Mouse (Mus musculus) layer of hippocampus, adult 2 months (tissue): ENCODE measurements around the gene Sh3pxd2a. TPM values are rescaled to one million over a fixed set of nuclear protein-coding genes. Genes with fewer than 3 reads are reported as not detected.
A peak's percentile ranks its signal among the peaks of the same experiment; 100 is the strongest.

Experiments used
- DNase-seq, 2 experiments: peaks; one replicate each; pipeline ENCODE4 v3.0.0; 2022; ENCODE audit warnings: low spot score in 2 of 2
- H3K27ac ChIP-seq: fragments of 200-600 bp; 2 replicates; pipeline ENCODE4 v1.8.1; 2022
- H3K4me3 ChIP-seq: fragments of 200-600 bp; 2 replicates; pipeline ENCODE4 v1.8.1; 2022; ENCODE audit warnings: mild to moderate bottlenecking
- CTCF ChIP-seq: fragments of 200-600 bp; conservative IDR thresholded peaks from 2 replicates; pipeline ENCODE4 v1.8.1; 2022; ENCODE audit warnings: antibody characterized with exemption, mild to moderate bottlenecking, moderate library complexity
- total RNA-seq, 2 experiments: library from RNA; stranded (reverse); gene quantifications; 2 replicates each; pipeline ENCODE4 v1.2.3; 2021

Gene Sh3pxd2a
- total RNA-seq, 2 experiments from 2014 or later, result 33.0 to 35.4 TPM

GRCm38 (mm10) chr19:47270520-47270919, 193.7 kb downstream of the Sh3pxd2a start:
- DNase-seq, result no peak
- Histone ChIP-seq H3K4me3 (no peak overlapping the region), H3K27ac (no peak overlapping the region)
- no peak for TF ChIP-seq CTCF

- no peak for DNase-seq
- Histone ChIP-seq H3K27ac (no peak overlapping the region), H3K4me3 (no peak overlapping the region)
- TF ChIP-seq CTCF, result peak; percentile 86
Observed at GRCm38 (mm10) chr19:47269729-47270128, 194.5 kb downstream of the Sh3pxd2a start.

DNA sequence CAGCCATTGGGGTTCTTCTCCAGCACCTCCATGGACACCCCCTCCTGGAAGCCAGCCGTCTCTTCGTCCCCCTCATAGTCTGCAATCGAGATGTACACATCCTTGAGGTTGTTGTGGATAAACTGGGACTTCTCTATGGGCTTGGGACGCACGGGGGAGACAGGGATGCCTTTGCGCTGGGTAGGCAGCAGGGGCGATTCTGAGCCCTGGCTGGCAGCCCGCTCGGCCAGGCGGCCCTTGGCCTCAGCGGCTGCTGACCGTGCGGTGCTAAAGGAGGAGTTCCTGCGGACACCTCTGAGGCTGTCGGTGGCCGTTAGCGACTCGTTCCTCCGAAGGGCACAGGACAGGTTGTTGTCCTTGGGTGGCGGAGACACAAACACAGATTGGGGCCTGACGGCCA, 197.1 kb downstream of the Sh3pxd2a start:
- no peak overlapping the region for H3K4me3 ChIP-seq
- no peak for DNase-seq
- no peak overlapping the region for H3K27ac ChIP-seq
- TF ChIP-seq CTCF, result no peak

GRCm38 (mm10) chr19:47266070-47266801, 198.0 kb downstream of the Sh3pxd2a start:
- TF ChIP-seq CTCF, result no peak
- no peak for DNase-seq
- Histone ChIP-seq H3K27ac (no peak overlapping the region), H3K4me3 (no peak overlapping the region)

GRCm38 (mm10) chr19:47264322-47265092, 199.7 kb downstream of the Sh3pxd2a start:
- peak; percentile 69 to 77 for DNase-seq
- H3K27ac ChIP-seq, result no peak overlapping the region
- peak; percentile 90 for TF ChIP-seq CTCF
- no peak overlapping the region for H3K4me3 ChIP-seq

DNA sequence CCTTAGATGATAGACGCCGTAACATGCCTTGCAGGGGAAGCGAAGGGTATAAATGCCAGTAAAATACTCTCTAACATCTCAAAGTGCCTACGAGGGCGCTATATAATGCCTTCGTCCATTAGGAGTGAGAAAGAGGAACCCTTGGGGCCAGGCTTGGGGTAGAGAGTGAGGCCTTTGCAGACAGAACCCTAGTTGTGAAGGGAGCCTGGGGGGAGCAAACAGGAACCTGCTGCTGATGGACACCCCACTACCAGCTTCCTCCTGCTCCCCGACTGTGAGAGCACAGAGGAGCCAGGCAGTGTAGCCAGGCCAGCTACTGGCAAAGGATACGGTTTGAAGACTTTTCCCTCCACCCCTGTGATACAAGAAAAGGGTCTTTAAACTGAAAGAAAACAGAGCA, 200.6 kb downstream of the Sh3pxd2a start:
- H3K27ac ChIP-seq, result no peak overlapping the region; the same call in 1 of the 2 replicates
- no peak for DNase-seq
- no peak for TF ChIP-seq CTCF
- H3K4me3 ChIP-seq, result no peak overlapping the region

DNA sequence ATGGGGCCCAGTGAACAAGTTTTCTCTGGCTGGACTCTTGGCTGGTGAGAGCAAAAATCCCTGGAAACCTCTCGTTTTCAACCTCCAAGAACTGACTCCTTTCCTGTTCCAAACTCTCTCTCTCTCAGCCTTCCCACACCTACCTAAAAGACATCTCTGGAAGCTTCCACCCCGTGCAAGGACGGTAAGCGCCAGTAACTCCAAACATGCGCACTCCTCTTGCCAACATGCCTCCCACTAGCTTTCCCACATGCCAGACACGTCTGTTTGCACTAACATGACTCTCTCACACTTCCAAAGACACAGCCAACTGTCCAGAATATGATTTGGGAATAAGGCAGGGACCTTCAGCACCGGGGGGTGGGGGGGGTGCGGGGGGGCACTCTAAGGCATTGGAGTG, 203.0 kb downstream of the Sh3pxd2a start:
- no peak for TF ChIP-seq CTCF
- Histone ChIP-seq H3K27ac (peak overlapping the region; percentile 46; the same call in 1 of the 2 replicates), H3K4me3 (no peak overlapping the region)
- DNase-seq, result peak; percentile 51 to 75

GRCm38 (mm10) chr19:47259581-47259980, 204.6 kb downstream of the Sh3pxd2a start:
- peak; percentile 81 for TF ChIP-seq CTCF

GRCm38 (mm10) chr19:47255919-47256318, 208.3 kb downstream of the Sh3pxd2a start:
- H3K27ac ChIP-seq, result no peak overlapping the region
- no peak for DNase-seq
- TF ChIP-seq CTCF, result no peak

More at GRCm38 (mm10) chr19:47259581-47259980, 204.6 kb downstream of the Sh3pxd2a start:
- no peak overlapping the region for H3K4me3 ChIP-seq
- DNase-seq, result peak in 1 of 2 experiments; percentile 52
- H3K27ac ChIP-seq, result no peak overlapping the region

DNA sequence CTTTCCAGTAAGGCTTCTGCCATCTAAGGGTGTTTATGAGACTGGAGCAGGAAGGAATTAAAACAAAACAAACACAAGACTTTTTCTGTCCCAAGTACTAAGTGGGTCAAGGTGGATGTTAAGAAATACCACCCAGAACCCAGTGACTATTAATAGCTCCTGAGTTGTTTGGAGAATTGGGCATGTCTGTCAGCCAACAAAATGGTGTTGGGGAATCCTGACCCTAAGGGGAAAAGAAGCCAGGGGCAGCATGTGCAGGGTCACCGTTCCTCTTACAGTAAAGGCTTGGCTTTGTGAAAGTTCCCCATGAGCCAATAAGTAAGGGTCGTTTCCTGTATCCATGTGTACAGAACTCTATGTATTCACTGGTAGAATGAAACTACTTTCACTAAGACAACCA, 209.2 kb downstream of the Sh3pxd2a start:
- no peak for DNase-seq
- no peak for TF ChIP-seq CTCF
- Histone ChIP-seq H3K4me3 (no peak overlapping the region), H3K27ac (no peak overlapping the region)

More at GRCm38 (mm10) chr19:47255919-47256318, 208.3 kb downstream of the Sh3pxd2a start:
- H3K4me3 ChIP-seq, result no peak overlapping the region

DNA sequence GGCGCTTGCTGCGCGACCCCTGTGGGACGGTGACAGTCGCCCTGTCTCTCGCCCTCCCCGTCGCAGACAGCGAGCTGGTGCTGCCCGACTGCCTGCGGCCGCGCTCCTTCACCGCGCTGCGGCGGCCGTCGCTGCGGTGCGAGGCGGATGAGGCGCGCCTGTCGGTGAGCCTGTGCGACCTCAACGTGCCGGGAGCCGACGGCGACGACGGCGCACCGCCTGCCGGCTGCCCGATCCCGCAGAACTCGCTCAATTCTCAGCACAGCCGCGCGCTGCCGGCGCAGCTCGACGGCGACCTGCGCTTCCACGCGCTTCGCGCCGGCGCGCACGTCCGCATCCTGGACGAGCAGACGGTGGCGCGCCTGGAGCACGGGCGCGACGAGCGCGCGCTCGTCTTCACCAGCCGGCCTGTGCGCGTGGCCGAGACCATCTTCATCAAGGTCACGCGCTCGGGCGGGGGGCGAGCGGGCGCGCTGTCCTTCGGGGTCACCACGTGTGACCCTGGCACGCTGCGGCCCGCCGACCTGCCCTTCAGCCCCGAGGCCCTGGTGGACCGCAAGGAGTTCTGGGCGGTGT, 211.1 kb downstream of the Sh3pxd2a start:
- peak overlapping the region; percentile 19; the same call in 1 of the 2 replicates for H3K4me3 ChIP-seq

DNA sequence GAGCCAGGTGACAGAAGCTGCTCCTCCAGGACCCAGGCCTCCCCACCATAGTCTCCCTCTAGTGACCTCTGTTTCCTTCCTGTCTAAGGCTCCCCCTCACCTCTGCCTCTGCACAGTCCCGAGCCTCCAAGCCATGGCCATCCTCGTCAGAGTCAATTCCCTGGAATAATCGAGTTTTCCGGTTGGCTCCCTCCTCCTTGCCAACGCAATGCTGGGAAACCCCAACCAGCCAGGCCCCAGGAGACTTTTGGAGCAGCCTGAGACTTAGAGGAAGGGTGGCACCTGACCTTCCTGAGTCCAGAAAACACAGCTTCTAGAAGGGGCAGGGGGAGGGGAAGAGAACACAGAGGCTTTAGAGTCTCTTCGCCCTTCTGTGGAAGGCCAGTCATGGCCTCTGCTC, 213.3 kb downstream of the Sh3pxd2a start:
- H3K27ac ChIP-seq, result no peak overlapping the region
- DNase-seq, result no peak
- H3K4me3 ChIP-seq, result no peak overlapping the region
- TF ChIP-seq CTCF, result no peak

More for the DNA sequence above, 211.1 kb downstream of the Sh3pxd2a start:
- DNase-seq, result no peak
- no peak overlapping the region for H3K27ac ChIP-seq
- TF ChIP-seq CTCF, result peak; percentile 27; the same call in 1 of the 2 replicates
